Mouse (Mus musculus) erythroblast, embryonic 14.5 days (primary cell): ENCODE measurements around the gene Gimd1.

Source experiments
- GATA1 ChIP-seq: IDR thresholded peaks from 2 replicates; pipeline ENCODE4 v1.6.1; 2012; ENCODE audit warnings: low read length, inconsistent platforms, mixed read lengths
- TAL1 ChIP-seq: IDR thresholded peaks from 3 replicates; pipeline ENCODE4 v1.6.1; 2012; ENCODE audit warnings: low read length, inconsistent platforms, mixed read lengths

DNA sequence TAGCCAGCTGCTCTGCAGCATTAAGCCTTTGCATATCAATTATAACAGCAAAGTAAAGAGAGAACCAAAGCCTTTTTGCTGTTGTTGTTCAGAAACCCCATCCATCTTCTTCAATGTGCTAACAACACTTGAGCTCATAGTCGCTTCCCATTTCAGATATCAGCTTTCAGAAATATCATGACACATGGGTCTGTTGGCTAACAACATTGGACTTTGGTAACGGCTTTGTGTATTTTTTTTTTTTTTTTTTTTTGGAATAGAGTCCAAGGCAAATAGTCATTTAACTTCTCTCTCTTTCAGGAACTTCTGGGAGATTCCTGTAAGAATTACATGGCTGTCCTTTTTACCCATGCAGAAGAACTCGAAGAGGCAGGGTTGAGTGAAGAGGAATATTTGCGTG is 14.5 kb downstream of the Gimd1 start:
- TF ChIP-seq TAL1, result no peak
- no peak for TF ChIP-seq GATA1
